Mouse (Mus musculus) stomach, embryonic 15.5 days (tissue): ENCODE data around the gene Klf12. TPM values are rescaled to one million over a fixed set of nuclear protein-coding genes. Genes with fewer than 3 reads are reported as not detected.

Experiments
- ATAC-seq: fragments of 200-750 bp; cut with Nextera tagmentation; 2 replicates; pipeline ENCODE4 v1.8.0; 2017; ENCODE audit warnings: low read depth, moderate number of reproducible peaks, moderate TSS enrichment; ENCODE audit not compliant: insufficient read depth, low FRiP score
- H3K27ac ChIP-seq: fragments of 300-500 bp; sonication (generic); 2 replicates; pipeline ENCODE4 v1.5.1; 2015; ENCODE audit warnings: mild to moderate bottlenecking, inconsistent platforms
- H3K27me3 ChIP-seq: fragments of 300-500 bp; sonication (generic); replicated peaks from 2 replicates; pipeline ENCODE4 v1.6.1; 2015; ENCODE audit warnings: inconsistent platforms
- H3K36me3 ChIP-seq: fragments of 300-500 bp; sonication (generic); 2 replicates; pipeline ENCODE4 v1.6.1; 2015; ENCODE audit warnings: inconsistent platforms
- H3K4me1 ChIP-seq: fragments of 300-500 bp; sonication (generic); 2 replicates; pipeline ENCODE4 v1.6.1; 2015; ENCODE audit warnings: inconsistent platforms
- H3K4me2 ChIP-seq: fragments of 300-500 bp; sonication (generic); 2 replicates; pipeline ENCODE4 v1.6.1; 2015; ENCODE audit warnings: mild to moderate bottlenecking, inconsistent platforms
- H3K4me3 ChIP-seq: fragments of 300-500 bp; sonication (generic); replicated peaks from 2 replicates; pipeline ENCODE4 v1.5.1; 2015; ENCODE audit warnings: inconsistent platforms
- H3K9ac ChIP-seq: fragments of 300-500 bp; sonication (generic); 2 replicates; pipeline ENCODE4 v1.6.1; 2015; ENCODE audit warnings: inconsistent platforms
- H3K9me3 ChIP-seq: fragments of 300-500 bp; sonication (generic); 2 replicates; pipeline ENCODE4 v1.6.1; 2016; ENCODE audit warnings: inconsistent platforms
- WGBS: fragments of 180-500 bp; shearing (Covaris S2); methylation state at CpG from one replicate; pipeline ENCODE4 v1.1.7; 2015; 5-methylcytosine and 5-hydroxymethylcytosine counted together
- polyA plus RNA-seq: library from polyadenylated mRNA; unstranded; fragments of >200 nt; fragmentation: Nextera tagmentation; extraction: Ambion mirVana; gene quantifications from 2 replicates; pipeline ENCODE4 v1.2.1, GENCODE M21; 2015

Gene Klf12
- polyA plus RNA-seq, 1 experiment from 2014 or later: 11.1 TPM

- H3K9me3 ChIP-seq: no peaks in the 10 kb centered on the region
- peak overlapping the region; percentile 60 for H3K4me3 ChIP-seq
- no peaks in the 10 kb centered on the region for H3K36me3 ChIP-seq
- H3K27ac ChIP-seq: peak overlapping the region; percentile 87
- H3K27me3 ChIP-seq: no peaks in the 10 kb centered on the region
- ATAC-seq: peak; percentile 91
- peak overlapping the region; percentile 84 for H3K4me2 ChIP-seq
- under 1% methylated on average over 47 of the region's 48 CpGs for WGBS
- H3K9ac ChIP-seq: peak overlapping the region; percentile 54
- H3K4me1 ChIP-seq: peaks cover 12% of the 10 kb centered on the region; the same call in 1 of the 2 replicates
These were observed 579 bp upstream of the Klf12 start for GRCm38 (mm10) chr14:100284861-100285655.

- H3K27me3 ChIP-seq: no peaks in the 10 kb centered on the region
- peak overlapping the region; percentile 60 for H3K4me3 ChIP-seq
- H3K4me2 ChIP-seq: peak overlapping the region; percentile 84
- H3K9ac ChIP-seq: peak overlapping the region; percentile 11; the same call in 1 of the 2 replicates
- no peak for ATAC-seq
- WGBS: 1% methylated on average over 27 of the region's 27 CpGs
- H3K9me3 ChIP-seq: no peaks in the 10 kb centered on the region
- H3K4me1 ChIP-seq: peaks cover 12% of the 10 kb centered on the region; the same call in 1 of the 2 replicates
- H3K36me3 ChIP-seq: no peaks in the 10 kb centered on the region
- peak overlapping the region; percentile 87 for H3K27ac ChIP-seq
These were observed 914 bp downstream of the Klf12 start for GRCm38 (mm10) chr14:100283411-100284118.

- Histone ChIP-seq H3K9ac (no peak overlapping the region), H3K4me3 (0 out of 2 replicates have a peak overlapping the region, but pooled peaks have one; percentile 5), H3K27me3 (no peaks in the 10 kb centered on the region), H3K9me3 (no peaks in the 10 kb centered on the region), H3K36me3 (no peaks in the 10 kb centered on the region), H3K4me2 (peak overlapping the region; percentile 84), H3K4me1 (peaks cover 12% of the 10 kb centered on the region; the same call in 1 of the 2 replicates), H3K27ac (no peak overlapping the region)
- no peak for ATAC-seq
- 7% methylated on average over 7 of the region's 7 CpGs for WGBS
These were observed 1.8 kb downstream of the Klf12 start for GRCm38 (mm10) chr14:100282651-100283050.

- Histone ChIP-seq H3K36me3 (no peaks in the 10 kb centered on the region), H3K27ac (no peak overlapping the region), H3K4me3 (no peak overlapping the region), H3K4me1 (peaks cover 9% of the 10 kb centered on the region; the same call in 1 of the 2 replicates), H3K9me3 (no peaks in the 10 kb centered on the region), H3K4me2 (no peak overlapping the region), H3K9ac (no peak overlapping the region), H3K27me3 (no peaks in the 10 kb centered on the region)
- ATAC-seq: no peak
- 17% methylated on average over 3 of the region's 3 CpGs for WGBS
These were observed 2.7 kb downstream of the Klf12 start for GRCm38 (mm10) chr14:100281734-100282133.

- Histone ChIP-seq H3K4me2 (no peak overlapping the region), H3K4me3 (no peak overlapping the region), H3K36me3 (no peaks in the 10 kb centered on the region), H3K27me3 (no peaks in the 10 kb centered on the region), H3K27ac (no peak overlapping the region), H3K9me3 (no peaks in the 10 kb centered on the region), H3K4me1 (no peaks in the 10 kb centered on the region), H3K9ac (no peak overlapping the region)
- 79% methylated on average over 2 of the region's 2 CpGs for WGBS
- ATAC-seq: no peak
These were observed 10.3 kb downstream of the Klf12 start for GRCm38 (mm10) chr14:100274179-100274578.

- WGBS: 64% methylated on average over 4 of the region's 4 CpGs
- ATAC-seq: no peak
These were observed 23.9 kb downstream of the Klf12 start for GRCm38 (mm10) chr14:100260531-100260930.

GRCm38 (mm10) chr14:100243046-100243445 is 41.4 kb downstream of the Klf12 start:
- Histone ChIP-seq H3K36me3 (no peaks in the 10 kb centered on the region), H3K27me3 (no peaks in the 10 kb centered on the region), H3K4me3 (no peak overlapping the region), H3K9me3 (no peaks in the 10 kb centered on the region), H3K4me1 (no peaks in the 10 kb centered on the region), H3K4me2 (no peak overlapping the region), H3K27ac (no peak overlapping the region), H3K9ac (no peak overlapping the region)
- ATAC-seq: no peak
- WGBS: 80% methylated on average over 5 of the region's 5 CpGs

More at GRCm38 (mm10) chr14:100260531-100260930, 23.9 kb downstream of the Klf12 start:
- no peak overlapping the region for H3K9ac ChIP-seq
- peaks cover 4% of the 10 kb centered on the region; the same call in 1 of the 2 replicates for H3K4me1 ChIP-seq
- H3K9me3 ChIP-seq: no peaks in the 10 kb centered on the region
- no peaks in the 10 kb centered on the region for H3K27me3 ChIP-seq
- H3K36me3 ChIP-seq: no peaks in the 10 kb centered on the region
- H3K4me2 ChIP-seq: no peak overlapping the region
- H3K4me3 ChIP-seq: no peak overlapping the region
- H3K27ac ChIP-seq: no peak overlapping the region

- Histone ChIP-seq H3K36me3 (no peaks in the 10 kb centered on the region), H3K27ac (no peak overlapping the region), H3K9ac (no peak overlapping the region), H3K27me3 (no peaks in the 10 kb centered on the region), H3K4me1 (no peaks in the 10 kb centered on the region), H3K9me3 (no peaks in the 10 kb centered on the region), H3K4me3 (no peak overlapping the region), H3K4me2 (no peak overlapping the region)
- ATAC-seq: no peak
- WGBS: 85% methylated on average over 4 of the region's 4 CpGs
These were observed 44.6 kb downstream of the Klf12 start for GRCm38 (mm10) chr14:100239874-100240273.

GRCm38 (mm10) chr14:100236757-100237156 is 47.7 kb downstream of the Klf12 start:
- Histone ChIP-seq H3K4me2 (no peak overlapping the region), H3K27ac (no peak overlapping the region), H3K36me3 (no peaks in the 10 kb centered on the region), H3K27me3 (no peaks in the 10 kb centered on the region), H3K9me3 (no peaks in the 10 kb centered on the region), H3K9ac (no peak overlapping the region), H3K4me3 (no peak overlapping the region), H3K4me1 (0 out of 2 replicates have a peak, but pooled peaks cover 2% of the 10 kb centered on the region)
- WGBS: 81% methylated on average over 7 of the region's 7 CpGs
- no peak for ATAC-seq

GRCm38 (mm10) chr14:100235746-100236145 is 48.7 kb downstream of the Klf12 start:
- no peaks in the 10 kb centered on the region for H3K9me3 ChIP-seq
- 0 out of 2 replicates have a peak, but pooled peaks cover 2% of the 10 kb centered on the region for H3K4me1 ChIP-seq
- H3K27me3 ChIP-seq: no peaks in the 10 kb centered on the region
- H3K4me3 ChIP-seq: no peak overlapping the region
- H3K9ac ChIP-seq: no peak overlapping the region
- no peak for ATAC-seq
- no peaks in the 10 kb centered on the region for H3K36me3 ChIP-seq
- 55% methylated on average over 3 of the region's 3 CpGs for WGBS
- no peak overlapping the region for H3K4me2 ChIP-seq
- H3K27ac ChIP-seq: no peak overlapping the region

GRCm38 (mm10) chr14:100231384-100231783 is 53.1 kb downstream of the Klf12 start:
- Histone ChIP-seq H3K9me3 (no peaks in the 10 kb centered on the region), H3K27me3 (no peaks in the 10 kb centered on the region), H3K9ac (no peak overlapping the region), H3K4me3 (no peak overlapping the region), H3K4me1 (0 out of 2 replicates have a peak, but pooled peaks cover 2% of the 10 kb centered on the region), H3K36me3 (no peaks in the 10 kb centered on the region), H3K4me2 (no peak overlapping the region), H3K27ac (no peak overlapping the region)
- ATAC-seq: peak; percentile 78; the same call in 1 of the 2 replicates
- WGBS: 33% methylated on average over 1 of the region's 1 CpGs

- Histone ChIP-seq H3K27me3 (no peaks in the 10 kb centered on the region), H3K36me3 (no peaks in the 10 kb centered on the region), H3K4me1 (0 out of 2 replicates have a peak, but pooled peaks cover 2% of the 10 kb centered on the region), H3K4me2 (no peak overlapping the region), H3K27ac (no peak overlapping the region), H3K4me3 (no peak overlapping the region), H3K9ac (no peak overlapping the region), H3K9me3 (no peaks in the 10 kb centered on the region)
- ATAC-seq: no peak
- 71% methylated on average over 6 of the region's 6 CpGs for WGBS
These were observed 56.4 kb downstream of the Klf12 start for GRCm38 (mm10) chr14:100228120-100228519.
